Mouse (Mus musculus): ENCODE results near the gene Acot9. TPM values are rescaled to one million over a fixed set of nuclear protein-coding genes. Genes with fewer than 3 reads are reported as not detected.
A peak's percentile ranks its signal among the peaks of the same experiment; 100 is the strongest.

The Acot9 gene
- polyA plus RNA-seq, 1 experiment from 2014 or later = 16.9 TPM

DNA sequence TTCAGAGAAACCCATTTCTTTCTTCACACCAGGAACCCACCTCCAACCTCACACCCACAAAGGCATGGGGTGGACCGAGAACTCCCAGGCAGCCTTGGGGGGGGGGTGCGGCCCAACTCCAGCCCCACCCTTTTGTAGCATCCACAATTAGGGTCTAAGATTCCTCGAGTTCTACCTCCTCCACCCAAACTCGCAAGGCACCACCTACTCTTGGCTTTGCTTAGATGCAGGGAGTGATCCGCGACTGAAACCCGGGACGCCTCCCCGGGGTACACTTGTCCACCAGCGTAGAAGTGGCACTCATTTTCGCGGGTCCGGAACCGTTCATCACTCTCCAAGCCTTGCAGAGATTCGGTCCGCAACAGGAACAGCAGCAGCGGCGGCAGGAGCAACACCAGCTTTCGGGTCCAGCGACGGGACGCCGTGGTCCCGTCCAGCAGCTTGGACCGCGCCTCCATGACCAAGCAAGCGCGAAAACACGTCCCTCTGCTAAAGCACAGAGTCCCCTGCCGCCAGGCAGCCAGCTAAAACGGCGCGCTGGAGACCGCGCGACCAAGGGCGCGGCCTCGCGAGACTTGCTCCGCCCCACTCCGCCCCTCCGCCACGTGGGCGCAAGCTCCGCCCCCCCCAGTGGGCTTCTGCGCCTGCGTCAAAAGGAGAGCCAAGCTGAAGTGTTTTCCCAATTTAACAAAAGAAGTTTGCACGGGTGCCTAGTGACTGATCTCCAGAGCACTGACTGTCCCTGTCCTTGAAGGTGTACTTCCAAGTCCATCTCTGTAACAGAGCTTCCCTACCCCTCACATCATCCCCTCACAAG lies 75.9 kb downstream of the Acot9 start:
- peaks cover 10% of the 10 kb centered on the region for H3K36me3 ChIP-seq
- peak overlapping the region; percentile 88 for H3K27ac ChIP-seq
- no peaks in the 10 kb centered on the region for H3K9me3 ChIP-seq (replicated peaks)
- peak; percentile 86 for DNase-seq (ENCODE audit: low spot score)
- 16% methylated on average over 49 of the region's 49 CpGs for WGBS
- H3K4me3 ChIP-seq = peak overlapping the region; percentile 62
- H3K4me1 ChIP-seq = peaks cover 2% of the 10 kb centered on the region; the same call in 1 of the 2 replicates
- no peaks in the 10 kb centered on the region for H3K27me3 ChIP-seq (ENCODE audit: low read depth, poor library complexity, severe bottlenecking)

GRCm38 (mm10) chrX:155340654-155341053 lies 78.4 kb downstream of the Acot9 start, which contains the start of gene Prdx4:
Gene Prdx4, minus strand, starts transcription at chrX:155340754.
- Histone ChIP-seq H3K9me3 (replicated peaks) (no peaks in the 10 kb centered on the region), H3K4me1 (peaks cover 2% of the 10 kb centered on the region; the same call in 1 of the 2 replicates), H3K36me3 (no peaks in the 10 kb centered on the region), H3K27me3 (ENCODE audit: low read depth, poor library complexity, severe bottlenecking) (no peaks in the 10 kb centered on the region), H3K27ac (no peak within 1 kb of the TSS), H3K4me3 (no peak within 1 kb of the TSS)
- no peak for DNase-seq (ENCODE audit: low spot score)

DNA sequence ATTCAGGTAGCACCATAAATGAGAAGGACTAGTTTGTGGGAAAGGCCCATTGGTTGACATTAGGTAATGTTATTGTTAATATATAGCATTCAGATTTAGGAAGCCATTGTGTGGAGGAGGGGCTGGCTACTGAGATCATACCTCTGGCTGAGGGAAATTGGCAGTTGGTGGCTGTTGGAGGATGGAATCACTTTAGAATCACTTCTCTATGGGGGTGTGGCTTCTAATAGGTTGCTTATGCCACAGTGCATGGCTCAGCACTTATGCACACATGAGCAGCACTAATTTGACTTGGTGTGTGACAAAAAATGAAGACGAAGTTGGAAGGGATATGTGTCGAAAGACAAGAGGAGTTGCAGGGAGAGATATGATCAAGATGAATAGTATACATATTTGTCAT lies 84.0 kb downstream of the Acot9 start:
- Histone ChIP-seq H3K9me3 (replicated peaks) (no peaks in the 10 kb centered on the region), H3K36me3 (no peaks in the 10 kb centered on the region), H3K4me3 (no peak overlapping the region), H3K27ac (no peak overlapping the region), H3K4me1 (no peaks in the 10 kb centered on the region), H3K27me3 (ENCODE audit: low read depth, poor library complexity, severe bottlenecking) (no peaks in the 10 kb centered on the region)
- DNase-seq (ENCODE audit: low spot score) = no peak
- WGBS = 88% methylated on average over 2 of the region's 2 CpGs

Other genes starting within 250 kb of the Acot9 start
- not detected in 2 replicates for gene Magea5, start 199.3 kb upstream of the Acot9 start, polyA plus RNA-seq (2016; fragmentation: Nextera tagmentation; extraction: Ambion mirVana)
- not detected in 2 replicates for gene Magea1, start 172.7 kb upstream of the Acot9 start, polyA plus RNA-seq (2016; fragmentation: Nextera tagmentation; extraction: Ambion mirVana)
- not detected in 2 replicates for gene Magea2, start 168.8 kb upstream of the Acot9 start, polyA plus RNA-seq (2016; fragmentation: Nextera tagmentation; extraction: Ambion mirVana)
- not detected in 2 replicates for gene Cldn34b2, start 134.0 kb upstream of the Acot9 start, polyA plus RNA-seq (2016; fragmentation: Nextera tagmentation; extraction: Ambion mirVana)
- gene Sat1, start 46.0 kb upstream of the Acot9 start, polyA plus RNA-seq (2016; fragmentation: Nextera tagmentation; extraction: Ambion mirVana) = 50.8 and 58.7 TPM in 2 replicates
- 246 and 252 TPM in 2 replicates for gene Prdx4, start 78.3 kb downstream of the Acot9 start, polyA plus RNA-seq (2016; fragmentation: Nextera tagmentation; extraction: Ambion mirVana)

Data from limb, embryonic 10.5 days (tissue).